Mouse (Mus musculus) pancreas, adult 10 weeks (tissue): ENCODE results near the gene Hif1an. TPM values are rescaled to one million over a fixed set of nuclear protein-coding genes. Genes with fewer than 3 reads are reported as not detected.

Experiments
- polyA plus RNA-seq: library from polyadenylated mRNA; stranded (reverse); fragments of 350-450 nt; fragmentation: Illumina TruSeq; extraction: RNeasy Lipid Tissue Mini Kit (QIAGEN cat#74804); gene quantifications from one replicate; pipeline ENCODE4 v1.2.3, GENCODE M21; 2015; ENCODE audit warnings: low read depth, low replicate concordance; ENCODE audit not compliant: insufficient read depth

The Hif1an gene
- polyA plus RNA-seq, result 3.8 TPM

GRCm38 (mm10) chr19:44562652-44563206 is at the start of gene Hif1an:
Gene Hif1an, plus strand, starts transcription at chr19:44562850.

GRCm38 (mm10) chr19:44545321-44546041 is 17.2 kb upstream of the Hif1an start, which contains the start of gene Sec31b:
Gene Sec31b, minus strand, starts transcription at chr19:44545864.

GRCm38 (mm10) chr19:44552731-44553130 is 9.9 kb upstream of the Hif1an start, which contains the start of gene Gm20538:
Gene Gm20538, minus strand, starts transcription at chr19:44552831.

GRCm38 (mm10) chr19:44554861-44555590 is 7.6 kb upstream of the Hif1an start, which contains the start of gene Ndufb8:
Gene Ndufb8, minus strand, starts transcription at chr19:44555440.

Other genes starting within 250 kb of the Hif1an start
- gene Scd4, start 229.8 kb upstream of the Hif1an start, polyA plus RNA-seq, result 0.24 TPM
- gene Scd1, start 155.0 kb upstream of the Hif1an start, polyA plus RNA-seq, result 53.9 TPM
- not detected for gene Wnt8b, start 69.4 kb upstream of the Hif1an start, polyA plus RNA-seq
- gene Sec31b, start 17.0 kb upstream of the Hif1an start, polyA plus RNA-seq, result 4.5 TPM
- gene Gm20538, start 10.0 kb upstream of the Hif1an start, polyA plus RNA-seq, result not detected
- 87.7 TPM for gene Ndufb8, start 7.4 kb upstream of the Hif1an start, polyA plus RNA-seq
- not detected for gene Pax2, start 193.2 kb downstream of the Hif1an start, polyA plus RNA-seq